Mouse (Mus musculus): ENCODE measurements around the gene Ccdc121.
"Not testable (repeated sequence)": the region's sequence is repeated elsewhere in the genome, so short reads cannot be mapped to it uniquely, and the experiment has no call there.

Gene Ccdc121

GRCm38 (mm10) chr1:181512430-181513129 is 1.3 kb upstream of the Ccdc121 start:
- DNase-seq (ENCODE audit: low read depth in 2 of 2, low spot score in 2 of 2), result no peak

GRCm38 (mm10) chr1:181510855-181511254 is 396 bp downstream of the Ccdc121 start:
- not testable (repeated sequence) for DNase-seq (ENCODE audit: low read depth in 2 of 2, low spot score in 2 of 2)

DNA sequence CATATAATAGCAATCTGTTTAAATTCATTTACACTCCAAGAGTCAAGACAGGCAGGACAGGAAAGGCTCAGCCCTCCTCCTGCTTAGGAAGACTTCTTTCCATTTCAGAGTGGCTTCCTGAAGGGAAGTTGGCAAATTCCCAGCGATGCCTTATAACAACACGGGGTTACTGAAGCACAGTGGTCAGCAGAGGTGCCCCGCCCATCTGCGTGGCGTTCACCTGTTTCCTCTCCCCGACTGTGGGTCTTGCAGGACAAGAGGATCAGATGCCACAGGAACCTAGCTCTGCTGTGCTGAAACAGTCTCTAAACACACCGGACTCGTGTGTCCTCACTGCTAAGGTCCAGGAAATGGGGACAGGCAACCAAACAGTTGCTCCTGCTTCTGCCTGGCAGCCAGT is 5.9 kb downstream of the Ccdc121 start:
- no peak for DNase-seq (ENCODE audit: low read depth in 2 of 2, low spot score in 2 of 2)

GRCm38 (mm10) chr1:181503471-181503870 is 7.8 kb downstream of the Ccdc121 start:
- no peak for DNase-seq (ENCODE audit: low read depth in 2 of 2, low spot score in 2 of 2)

GRCm38 (mm10) chr1:181484696-181485095 is 26.6 kb downstream of the Ccdc121 start:
- no peak for DNase-seq (ENCODE audit: low read depth in 2 of 2, low spot score in 2 of 2)

DNA sequence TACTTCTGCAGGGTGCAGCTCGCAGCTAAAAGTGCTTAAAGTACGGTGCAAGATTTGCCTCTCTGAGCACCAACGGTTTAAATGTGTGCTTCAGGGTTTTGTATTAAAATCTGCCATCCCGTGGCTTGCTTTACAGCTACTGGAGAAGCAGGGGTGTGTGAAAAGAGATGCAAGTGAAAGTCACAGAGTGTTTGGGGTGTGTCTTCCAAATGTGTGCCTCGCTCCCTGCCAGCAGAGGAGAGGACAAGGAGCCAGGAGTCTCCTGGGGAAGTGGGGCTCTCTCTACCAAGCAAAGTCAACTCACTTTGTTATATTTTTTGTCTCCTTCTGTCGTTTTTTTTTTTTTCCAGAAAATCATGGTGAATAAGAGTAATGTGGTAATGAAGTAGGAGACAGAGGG is 34.7 kb downstream of the Ccdc121 start:
- DNase-seq (ENCODE audit: low read depth in 2 of 2, low spot score in 2 of 2), result no peak

DNA sequence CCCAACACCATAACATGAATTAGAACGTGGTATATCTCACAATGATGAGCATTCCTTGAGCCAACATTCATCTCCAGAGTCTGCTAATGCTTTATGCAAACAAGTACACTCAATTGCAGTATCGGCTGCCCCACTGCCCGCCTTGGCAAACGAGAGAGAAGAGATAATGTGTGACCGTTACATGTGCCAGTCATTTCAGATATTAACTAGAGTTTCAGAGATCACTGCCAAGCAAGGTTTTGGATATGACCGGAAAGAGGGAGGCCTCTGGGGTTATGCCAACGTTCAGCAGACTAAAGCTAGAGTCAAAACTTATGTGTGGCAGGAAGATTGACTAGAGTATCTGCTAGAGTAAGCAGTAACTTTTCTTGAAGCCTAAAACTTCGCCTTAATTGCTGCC is 35.1 kb downstream of the Ccdc121 start:
- no peak for DNase-seq (ENCODE audit: low read depth in 2 of 2, low spot score in 2 of 2)

DNA sequence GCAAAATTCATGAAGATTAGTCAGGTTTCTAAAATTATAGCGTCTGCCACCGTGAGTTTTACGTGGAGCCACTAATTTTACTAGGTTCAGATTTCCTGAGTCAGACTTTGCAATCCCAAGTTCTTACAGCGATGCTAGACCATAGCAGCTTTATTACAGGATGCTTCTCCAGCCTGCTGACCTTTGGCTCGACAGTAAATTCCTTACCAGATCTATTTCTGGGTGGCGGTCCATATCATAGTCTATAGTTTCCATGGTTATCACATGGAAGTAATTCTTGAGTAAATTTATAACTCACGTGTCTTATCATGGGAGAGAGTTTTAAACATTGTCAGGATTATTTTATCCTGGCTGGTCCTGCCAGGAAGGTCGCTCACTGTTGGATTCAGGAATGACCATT is 41.8 kb downstream of the Ccdc121 start:
- DNase-seq (ENCODE audit: low read depth in 2 of 2, low spot score in 2 of 2), result no peak

GRCm38 (mm10) chr1:181467321-181467670 is 44.0 kb downstream of the Ccdc121 start:
- DNase-seq (ENCODE audit: low read depth in 2 of 2, low spot score in 2 of 2), result no peak

- no peak for DNase-seq (ENCODE audit: low read depth in 2 of 2, low spot score in 2 of 2)
Observed at GRCm38 (mm10) chr1:181466601-181467320, 44.5 kb downstream of the Ccdc121 start.

DNA sequence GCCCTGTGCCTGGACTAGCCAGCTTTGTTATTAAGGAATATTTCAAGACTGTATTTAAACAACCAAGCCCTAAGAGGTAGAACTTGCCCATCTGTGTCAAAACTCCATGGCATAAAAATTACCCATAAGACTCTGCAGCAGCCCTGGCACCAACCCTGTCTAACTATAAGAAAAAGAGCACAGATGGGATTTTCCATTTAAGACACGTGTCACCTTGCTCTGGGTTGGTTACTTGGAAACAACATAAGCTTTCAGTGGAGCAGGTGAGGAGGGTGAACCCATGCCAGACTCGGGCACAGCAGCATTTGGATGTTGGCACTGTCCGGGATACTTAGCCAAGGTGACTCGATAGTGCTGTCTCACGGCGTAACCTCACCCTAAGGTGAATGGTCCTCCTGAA is 45.2 kb downstream of the Ccdc121 start:
- no peak for DNase-seq (ENCODE audit: low read depth in 2 of 2, low spot score in 2 of 2)

DNA sequence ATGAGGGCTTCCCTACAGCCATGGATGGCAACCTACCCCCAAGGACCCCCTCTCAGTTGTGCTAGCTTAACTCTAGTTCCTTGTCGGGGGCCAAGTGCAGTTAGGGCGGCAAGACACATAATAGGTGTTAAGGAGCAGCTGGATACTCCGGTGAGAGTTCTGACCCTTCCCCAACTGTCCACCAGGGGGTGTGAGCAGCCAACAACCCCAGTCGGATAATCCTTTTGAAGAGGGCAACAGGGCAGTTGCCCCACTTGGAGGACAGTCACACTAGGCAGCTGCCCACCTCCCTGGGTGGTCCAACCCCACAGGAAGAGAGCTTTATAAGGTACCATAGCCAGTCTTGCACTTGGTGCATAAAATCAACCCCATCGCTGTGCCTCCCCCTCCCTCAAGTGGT is 46.2 kb downstream of the Ccdc121 start:
- no peak for DNase-seq (ENCODE audit: low read depth in 2 of 2, low spot score in 2 of 2)

- DNase-seq (ENCODE audit: low read depth in 2 of 2, low spot score in 2 of 2), result no peak
Observed at GRCm38 (mm10) chr1:181462906-181463179, 48.4 kb downstream of the Ccdc121 start.

DNA sequence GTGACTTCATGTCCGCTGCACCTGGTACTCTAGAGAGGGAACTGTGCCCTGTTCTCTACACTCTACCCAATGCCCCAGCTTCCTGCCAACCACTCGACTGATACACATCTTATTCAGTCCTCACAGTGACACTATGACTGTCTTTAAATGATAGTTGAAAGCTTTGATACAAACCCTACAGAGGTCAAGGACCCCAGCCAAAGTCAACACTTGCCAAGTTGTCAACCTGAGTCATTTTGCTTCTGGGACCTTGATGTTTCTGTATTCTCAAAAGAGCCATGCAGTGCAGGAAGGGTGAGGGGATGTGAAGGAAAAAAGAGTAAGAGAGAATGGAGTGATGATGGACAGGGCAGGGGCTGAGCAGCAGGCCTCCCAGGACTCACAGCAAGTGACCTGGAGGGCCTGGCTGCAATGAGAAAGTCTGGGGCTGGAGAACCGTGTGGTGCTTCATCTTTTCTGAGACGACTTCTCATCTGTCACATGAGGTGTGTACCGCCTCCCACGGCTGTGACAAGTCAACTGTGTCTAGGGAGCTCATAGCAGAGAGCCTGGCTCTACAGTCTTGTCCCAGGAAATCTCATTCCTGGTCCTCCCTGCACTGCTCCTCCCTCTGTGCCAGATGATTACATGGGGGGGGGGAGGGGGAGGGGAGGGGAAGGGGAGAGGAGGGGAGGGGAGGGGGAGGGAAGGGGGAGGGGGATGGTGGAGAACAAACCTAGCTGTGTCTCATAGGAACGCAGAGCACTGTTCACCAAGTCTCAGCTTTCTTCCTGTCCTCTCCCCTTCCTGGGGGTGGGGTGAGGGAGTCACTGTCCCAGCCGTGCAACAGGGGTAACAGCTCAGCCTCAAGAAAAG is 49.0 kb downstream of the Ccdc121 start:
- no peak for DNase-seq (ENCODE audit: low read depth in 2 of 2, low spot score in 2 of 2)

- DNase-seq (ENCODE audit: low read depth in 2 of 2, low spot score in 2 of 2), result no peak
Observed at GRCm38 (mm10) chr1:181461484-181461883, 49.8 kb downstream of the Ccdc121 start.

DNA sequence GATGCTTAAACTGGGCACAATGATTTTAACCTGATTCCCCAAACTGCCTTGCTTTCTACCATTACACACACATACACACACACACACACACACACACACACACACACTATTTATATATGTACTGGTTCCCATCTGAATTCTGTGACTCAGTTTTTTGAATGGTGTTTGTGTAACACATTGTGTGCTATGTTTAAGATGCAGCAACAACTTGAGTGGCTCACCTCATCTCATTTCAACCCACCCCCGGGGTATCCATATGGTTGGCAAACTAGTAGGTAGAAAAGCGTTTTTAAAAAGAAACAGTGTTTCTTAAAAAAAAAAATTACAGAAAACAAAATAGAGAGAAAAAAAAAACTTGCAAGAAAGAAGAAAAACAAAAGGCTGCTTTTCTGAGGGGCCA is 51.0 kb downstream of the Ccdc121 start:
- DNase-seq (ENCODE audit: low read depth in 2 of 2, low spot score in 2 of 2), result no peak
